20 mouse cellular contexts compared by ENCODE assay signal in the genomic region with DNA sequence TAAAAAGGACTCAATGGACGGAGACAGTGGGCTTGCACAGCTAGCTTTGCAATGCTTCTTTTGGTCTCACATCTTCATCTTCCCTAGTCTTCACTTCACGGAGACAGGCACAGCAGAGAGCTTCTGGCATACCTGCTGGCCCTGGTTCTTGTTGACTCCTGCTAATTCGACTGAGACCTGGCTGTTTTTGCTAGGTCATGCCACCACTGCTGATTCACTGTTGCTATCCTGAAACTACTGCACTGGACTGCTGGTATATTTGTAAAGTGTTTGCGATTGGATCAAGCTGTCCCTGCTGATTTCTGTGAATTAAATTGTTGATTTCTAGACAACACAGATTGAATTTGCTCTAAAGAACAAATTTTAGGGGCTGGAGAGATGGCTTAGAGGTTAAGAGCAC.
"Had no signal": no experiment of that assay in that cellular context is flagged by ENCODE, and none has a peak within 500 bp of the region (broad histone marks: within the 10 kb centered on the region; RNA-seq: fewer than 3 reads in every experiment).

No protein-coding gene starts in this region.

- H3K4me1 ChIP-seq: kidney, embryonic 15.5 days; lung, embryonic 15.5 days; midbrain, embryonic 10.5 days; midbrain, embryonic 13.5 days; neural tube, embryonic 13.5 days had no signal

- H3K4me3 ChIP-seq: kidney, embryonic 15.5 days; left cerebral cortex, adult 2 months; lung, embryonic 15.5 days; megakaryocyte, embryonic 14.5 days; midbrain, embryonic 10.5 days; midbrain, embryonic 13.5 days; myocyte; neural tube, embryonic 13.5 days had no signal

- H3K36me3 ChIP-seq: kidney, embryonic 15.5 days; lung, embryonic 15.5 days; midbrain, embryonic 10.5 days; midbrain, embryonic 13.5 days; neural tube, embryonic 13.5 days had no signal

- H3K27ac ChIP-seq: kidney, embryonic 15.5 days; left cerebral cortex, adult 2 months; lung, embryonic 15.5 days; midbrain, embryonic 10.5 days; midbrain, embryonic 13.5 days; neural tube, embryonic 13.5 days; stomach, postnatal 0 days had no signal

- H3K9me3 ChIP-seq: lung, embryonic 15.5 days; midbrain, embryonic 13.5 days had no signal

- H3K27me3 ChIP-seq: kidney, embryonic 15.5 days; midbrain, embryonic 13.5 days; neural tube, embryonic 13.5 days had no signal

- ATAC-seq: intestine, postnatal 0 days; midbrain, embryonic 13.5 days; midbrain, embryonic 16.5 days had no signal

- DNase-seq: kidney, adult 8-10 months; kidney, postnatal 10 days; kidney, postnatal 36 days; layer of hippocampus, postnatal 36 days; lung, adult 18-20 months; lung, postnatal 10 days; lung, postnatal 36 days; right cerebral cortex, postnatal 14 days; right cerebral cortex, postnatal 4 days had no signal

- H3K4me2 ChIP-seq: kidney, embryonic 15.5 days; lung, embryonic 15.5 days; midbrain, embryonic 13.5 days; neural tube, embryonic 13.5 days had no signal

- H3K9ac ChIP-seq: kidney, embryonic 15.5 days; lung, embryonic 15.5 days; midbrain, embryonic 13.5 days; neural tube, embryonic 13.5 days had no signal
